Mouse (Mus musculus): ENCODE data around the gene Zfand5. TPM values are rescaled to one million over a fixed set of nuclear protein-coding genes. Genes with fewer than 3 reads are reported as not detected.

Gene Zfand5
- total RNA-seq, 2 experiments from 2014 or later = 138 to 142 TPM

GRCm38 (mm10) chr19:21319618-21320017, 47.5 kb downstream of the Zfand5 start:
- intact Hi-C loops (cut with DNase I) = no loop called here
- DNase-seq = no peak

DNA sequence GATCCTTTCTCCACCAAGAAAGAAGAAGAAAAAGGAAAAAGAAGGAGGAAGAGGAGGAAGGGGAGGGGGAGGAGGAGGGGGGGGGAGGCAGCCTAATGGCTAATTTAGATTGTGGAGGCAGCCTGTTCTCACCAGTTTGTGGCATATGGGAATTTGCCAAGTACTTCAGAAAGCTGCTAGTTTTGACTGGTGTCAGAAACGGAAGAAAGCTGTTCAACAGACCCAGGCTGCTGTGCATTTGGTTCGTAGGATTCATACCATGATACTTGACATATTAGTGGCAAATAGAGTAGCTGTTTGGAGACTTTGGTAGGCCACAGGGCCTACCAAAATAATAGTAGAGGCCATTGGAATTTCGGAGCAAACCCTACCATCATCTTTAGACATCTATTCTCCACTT, 53.3 kb downstream of the Zfand5 start:
- no peak for DNase-seq
- intact Hi-C loops (cut with DNase I) = no loop called here

DNA sequence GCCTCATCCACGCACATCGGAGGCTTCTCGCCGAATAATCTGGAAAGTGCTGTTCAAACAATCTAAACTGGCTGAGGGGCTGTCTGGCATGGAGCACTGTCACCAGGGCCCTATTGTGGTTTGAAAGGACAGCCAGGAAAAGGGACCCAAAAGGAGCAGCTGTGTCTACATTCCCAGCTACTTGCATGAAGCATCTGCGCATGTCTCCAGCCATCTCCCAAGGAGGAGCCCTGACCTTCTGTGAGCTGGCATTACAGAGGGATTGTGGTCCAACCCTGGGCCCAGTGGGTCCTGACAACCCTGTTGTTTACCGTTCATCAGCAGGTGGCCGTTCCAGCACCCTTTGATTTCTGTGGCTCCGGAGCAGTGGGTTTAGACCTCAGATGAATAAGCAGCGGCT, 56.9 kb downstream of the Zfand5 start:
- intact Hi-C loops (cut with DNase I) = no loop called here
- no peak for DNase-seq

DNA sequence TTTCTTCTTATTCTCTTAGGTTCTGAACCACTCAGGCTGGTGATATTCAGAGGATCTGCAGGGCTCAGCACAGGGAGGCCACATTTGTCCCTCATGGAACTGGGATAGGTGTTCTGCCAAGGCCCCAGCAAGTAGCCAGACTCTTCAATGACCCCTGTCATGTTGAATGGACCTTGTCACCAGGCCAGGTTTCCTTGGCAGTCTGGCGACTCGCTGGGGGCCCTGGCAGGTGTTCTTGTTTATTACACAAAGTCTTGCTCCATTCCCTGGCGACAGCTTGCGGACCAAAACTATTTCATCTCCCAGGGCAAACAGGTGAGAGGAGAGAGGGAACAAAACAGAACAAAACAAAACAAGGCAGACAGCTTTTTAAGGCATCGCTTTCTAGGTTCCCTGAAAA, 57.7 kb downstream of the Zfand5 start:
- intact Hi-C loops (cut with DNase I) = no loop called here
- DNase-seq = peak; percentile 69 to 72

DNA sequence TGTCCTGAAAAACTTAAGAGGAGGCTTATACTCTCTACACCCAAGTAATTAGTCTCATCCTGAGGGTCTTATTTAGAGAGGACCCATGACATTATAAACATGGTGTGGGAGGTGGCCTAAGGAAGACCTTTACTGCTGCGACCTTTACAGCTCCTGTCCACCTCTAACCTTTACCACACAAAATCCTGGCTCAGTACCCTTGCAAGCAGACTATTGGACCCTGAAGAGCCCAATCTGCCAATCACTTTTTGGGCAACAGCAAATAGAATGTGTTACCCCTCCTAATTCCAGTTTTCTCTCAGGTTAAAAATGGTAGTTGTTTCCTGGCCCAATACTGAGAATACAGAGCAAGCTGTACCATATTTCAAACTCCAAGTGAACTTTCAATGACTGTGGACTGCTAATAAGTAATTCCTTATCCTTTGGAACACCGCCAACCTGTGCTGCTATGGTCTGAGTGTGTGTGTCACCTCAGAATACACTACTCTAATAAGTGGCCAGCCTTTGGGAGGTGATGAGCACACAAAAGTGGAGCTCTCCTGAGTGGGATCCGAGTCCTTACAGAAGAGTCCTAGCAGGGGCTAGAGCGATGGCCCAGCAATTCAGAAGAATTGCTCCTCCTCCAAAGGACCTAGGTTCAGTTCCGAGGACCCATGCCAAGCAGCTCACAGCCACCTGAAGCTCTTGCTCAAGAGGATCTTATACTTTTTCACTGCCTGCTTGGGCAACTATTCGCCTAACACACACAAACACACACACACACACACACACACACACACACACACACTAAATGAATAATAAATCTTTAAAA, 58.4 kb downstream of the Zfand5 start:
- DNase-seq = peak in 1 of 2 experiments; percentile 11
- intact Hi-C loops (cut with DNase I) = no loop called here

DNA sequence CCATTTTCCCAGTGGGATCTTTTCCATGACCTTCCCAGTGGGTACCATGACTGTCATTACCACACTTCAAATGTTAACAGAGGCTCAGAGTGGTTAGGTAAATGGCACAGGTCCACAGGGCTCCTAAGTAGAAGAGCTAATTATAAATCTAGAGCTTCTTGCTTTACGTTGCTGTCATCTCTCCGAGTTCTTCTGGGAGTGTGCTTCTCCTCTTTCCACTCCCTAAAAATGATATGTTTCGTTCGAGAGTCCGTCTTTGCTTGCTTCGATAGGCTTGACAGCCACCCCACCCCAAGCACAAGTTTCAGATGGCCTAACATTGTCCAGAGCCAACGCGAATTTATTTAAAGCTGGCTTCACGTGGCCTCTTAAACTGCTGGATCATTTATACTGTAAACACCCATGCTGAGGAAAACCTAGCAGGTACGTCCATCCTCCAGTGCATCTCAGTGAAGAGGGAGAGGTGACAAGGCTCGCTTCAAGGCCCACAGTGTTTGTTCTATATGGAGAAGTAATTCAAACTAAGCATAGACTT, 59.6 kb downstream of the Zfand5 start:
- intact Hi-C loops (cut with DNase I) = no loop called here
- peak in 1 of 2 experiments; percentile 2 for DNase-seq

Other genes starting within 250 kb of the Zfand5 start
- 10 to 100 TPM; 14.8 to 18.6 TPM for gene Gda, start 201.2 kb downstream of the Zfand5 start, total RNA-seq (2021)